Mouse (Mus musculus): ENCODE results near the gene Cavin1. TPM values are rescaled to one million over a fixed set of nuclear protein-coding genes. Genes with fewer than 3 reads are reported as not detected.

Gene Cavin1
- polyA plus RNA-seq, 1 experiment from 2014 or later: 21.4 TPM

DNA sequence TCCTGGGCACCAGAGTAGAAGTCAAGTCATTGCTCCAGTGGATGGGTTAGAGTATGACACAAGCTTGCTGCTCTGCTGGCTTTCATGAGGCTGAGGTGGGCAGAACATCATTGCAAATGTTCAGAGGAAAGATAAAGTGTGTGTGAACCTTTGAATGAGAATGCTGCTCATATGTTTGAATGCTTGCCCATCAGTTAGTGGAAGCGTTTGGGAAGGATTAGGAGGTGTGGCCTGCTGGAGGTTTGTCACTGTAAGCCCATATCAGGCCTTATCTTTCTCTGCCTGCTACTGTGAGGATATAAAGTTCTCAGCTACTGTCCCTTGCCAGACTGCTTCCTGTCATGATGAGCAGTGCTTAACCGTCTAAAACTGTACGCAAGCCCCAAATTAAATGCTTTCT lies 55.6 kb downstream of the Cavin1 start:
- Histone ChIP-seq H3K36me3 (no peaks in the 10 kb centered on the region), H3K4me3 (no peak overlapping the region), H3K9me3 (no peaks in the 10 kb centered on the region; the same call in 1 of the 2 replicates), H3K27ac (no peak overlapping the region), H3K4me1 (replicated peaks) (no peaks in the 10 kb centered on the region), H3K27me3 (ENCODE audit: insufficient read depth, poor library complexity, severe bottlenecking) (no peaks in the 10 kb centered on the region)
- 98% methylated on average over 3 of the region's 3 CpGs for WGBS
- DNase-seq (ENCODE audit: low spot score): no peak

DNA sequence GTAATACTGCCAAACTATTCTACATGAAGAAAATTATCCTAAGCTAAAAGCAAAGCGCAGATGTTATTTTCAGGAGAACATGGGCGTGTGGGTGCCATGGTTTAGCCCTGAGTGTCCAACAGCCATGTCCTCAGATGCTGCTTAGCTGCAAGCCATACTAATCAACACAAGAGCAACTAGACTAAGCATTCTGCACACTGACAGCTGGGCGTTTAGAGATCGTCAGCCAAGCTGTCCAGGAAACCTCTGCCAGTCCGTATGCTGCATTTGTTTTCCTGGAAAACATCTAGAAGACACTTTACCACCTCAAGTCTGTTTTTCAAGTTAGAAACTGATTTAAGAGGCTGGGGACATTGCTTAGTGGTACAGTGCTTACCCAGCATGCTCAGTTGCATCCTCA lies 56.3 kb downstream of the Cavin1 start:
- no peak overlapping the region for H3K27ac ChIP-seq
- H3K9me3 ChIP-seq: no peaks in the 10 kb centered on the region; the same call in 1 of the 2 replicates
- no peaks in the 10 kb centered on the region for H3K4me1 ChIP-seq (replicated peaks)
- no peaks in the 10 kb centered on the region for H3K36me3 ChIP-seq
- DNase-seq (ENCODE audit: low spot score): no peak
- H3K4me3 ChIP-seq: no peak overlapping the region
- H3K27me3 ChIP-seq (ENCODE audit: insufficient read depth, poor library complexity, severe bottlenecking): no peaks in the 10 kb centered on the region
- 89% methylated on average over 5 of the region's 5 CpGs for whole genome bisulfite sequencing

DNA sequence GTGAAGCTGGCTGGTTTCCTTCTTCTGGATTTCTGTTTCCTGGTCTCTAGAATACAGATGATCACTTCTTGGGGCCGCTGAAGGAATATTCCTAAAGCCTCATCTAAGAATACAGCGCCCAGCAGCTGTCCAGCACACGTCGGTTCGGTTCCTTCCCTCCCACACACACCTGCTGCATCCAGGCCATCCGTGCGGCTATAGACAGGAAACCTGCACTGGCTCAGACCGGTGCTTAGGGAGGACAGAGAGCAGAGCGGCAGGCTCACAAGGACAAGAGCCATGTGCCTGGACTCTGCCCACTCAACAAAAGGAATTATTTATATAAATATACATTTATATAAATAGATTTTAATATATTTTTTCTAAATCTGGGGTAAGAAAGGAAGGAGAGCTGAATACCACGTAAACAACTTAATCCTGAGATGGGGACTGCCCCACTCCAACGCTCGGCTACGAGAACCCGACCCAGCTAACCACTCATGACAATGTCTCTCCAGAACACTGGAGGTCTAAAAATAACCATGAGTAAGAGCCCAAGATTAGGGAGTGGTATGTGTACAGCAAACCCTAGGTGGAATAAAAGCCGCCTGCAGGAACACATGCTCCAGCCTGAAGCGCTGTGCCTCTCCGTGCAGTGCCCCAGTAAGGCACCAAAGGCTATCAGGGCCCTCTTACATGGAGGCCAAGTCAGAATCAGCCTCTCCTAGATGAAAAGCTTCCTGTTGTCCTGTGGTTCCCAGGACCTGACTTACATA lies 58.1 kb downstream of the Cavin1 start:
- DNase-seq (ENCODE audit: low spot score): no peak
- Histone ChIP-seq H3K4me1 (replicated peaks) (no peaks in the 10 kb centered on the region), H3K27me3 (ENCODE audit: insufficient read depth, poor library complexity, severe bottlenecking) (no peaks in the 10 kb centered on the region), H3K36me3 (peaks cover 8% of the 10 kb centered on the region; the same call in 1 of the 2 replicates), H3K4me3 (no peak overlapping the region), H3K27ac (no peak overlapping the region), H3K9me3 (no peaks in the 10 kb centered on the region; the same call in 1 of the 2 replicates)
- 93% methylated on average over 17 of the region's 17 CpGs for WGBS

DNA sequence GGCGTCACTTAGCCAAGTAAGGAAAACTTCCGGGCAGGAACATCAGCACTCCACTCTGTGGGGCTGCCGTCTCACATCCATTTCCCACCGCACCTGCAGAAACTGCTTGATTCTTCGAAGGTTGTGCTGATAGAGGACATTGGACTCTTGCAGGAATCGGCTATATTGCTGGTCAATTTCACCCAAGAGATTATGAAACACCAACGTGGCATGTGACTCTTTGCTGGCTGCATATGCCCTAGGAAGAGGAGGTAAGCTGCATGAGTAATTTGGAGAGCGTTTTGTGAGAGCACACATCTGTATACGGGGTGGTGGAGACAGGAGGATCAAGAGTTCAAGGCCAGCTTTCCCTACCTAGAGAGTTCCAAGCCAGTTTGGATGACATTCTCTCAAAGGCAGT lies 62.1 kb downstream of the Cavin1 start:
- Histone ChIP-seq H3K9me3 (no peaks in the 10 kb centered on the region), H3K4me1 (replicated peaks) (no peaks in the 10 kb centered on the region; the same call in 1 of the 2 replicates), H3K27me3 (ENCODE audit: insufficient read depth, poor library complexity, severe bottlenecking) (no peaks in the 10 kb centered on the region), H3K36me3 (peaks cover 30% of the 10 kb centered on the region), H3K4me3 (no peak overlapping the region), H3K27ac (no peak overlapping the region)
- WGBS: 89% methylated on average over 9 of the region's 9 CpGs
- no peak for DNase-seq (ENCODE audit: low spot score)

DNA sequence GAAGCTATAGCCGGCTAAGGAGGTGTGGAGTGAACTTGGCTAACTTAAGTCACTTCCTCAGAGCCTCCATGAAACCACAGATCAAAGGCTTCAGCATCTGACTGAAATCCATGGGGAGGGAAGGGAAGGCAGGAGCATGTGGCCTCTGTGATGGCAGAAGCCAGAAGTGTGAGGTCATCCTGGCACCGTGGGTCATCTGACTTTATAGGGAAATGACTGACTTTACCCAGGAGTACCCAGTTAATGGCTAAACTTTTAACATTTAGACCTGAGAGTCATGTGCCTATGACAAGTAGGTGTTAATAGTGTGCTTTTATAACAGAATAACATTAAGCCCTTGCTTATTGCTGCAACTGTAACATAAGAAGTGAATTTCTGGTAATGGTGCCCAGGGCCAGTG lies 62.6 kb downstream of the Cavin1 start:
- peaks cover 35% of the 10 kb centered on the region for H3K36me3 ChIP-seq
- DNase-seq (ENCODE audit: low spot score): no peak
- no peak overlapping the region for H3K27ac ChIP-seq
- WGBS: 91% methylated on average over 2 of the region's 2 CpGs
- no peaks in the 10 kb centered on the region for H3K9me3 ChIP-seq
- H3K4me3 ChIP-seq: no peak overlapping the region
- H3K4me1 ChIP-seq (replicated peaks): no peaks in the 10 kb centered on the region; the same call in 1 of the 2 replicates
- no peaks in the 10 kb centered on the region for H3K27me3 ChIP-seq (ENCODE audit: insufficient read depth, poor library complexity, severe bottlenecking)

DNA sequence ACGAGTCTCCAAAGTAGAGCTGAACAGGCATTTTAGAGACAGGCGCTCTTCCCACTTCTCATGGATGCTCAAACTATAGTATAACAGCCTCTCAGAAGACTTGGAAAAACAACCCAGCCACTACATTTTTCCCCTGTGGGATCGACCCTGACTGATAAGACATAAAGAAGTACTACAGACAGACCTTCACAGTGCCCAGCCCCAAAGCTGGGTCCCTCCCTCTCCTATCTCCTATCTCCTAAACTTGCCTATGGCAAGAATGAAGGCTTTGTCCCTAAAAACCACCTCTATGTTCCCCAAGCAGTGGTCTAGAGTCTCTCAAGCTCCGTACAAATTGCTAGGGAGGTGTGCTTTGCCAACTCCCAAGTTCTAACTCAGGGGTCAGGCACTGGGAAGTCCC lies 63.8 kb downstream of the Cavin1 start:
- H3K27me3 ChIP-seq (ENCODE audit: insufficient read depth, poor library complexity, severe bottlenecking): no peaks in the 10 kb centered on the region
- no peak for DNase-seq (ENCODE audit: low spot score)
- H3K4me3 ChIP-seq: no peak overlapping the region
- 90% methylated on average over 4 of the region's 4 CpGs for WGBS
- H3K36me3 ChIP-seq: peaks cover 45% of the 10 kb centered on the region
- H3K27ac ChIP-seq: no peak overlapping the region
- no peaks in the 10 kb centered on the region; the same call in 1 of the 2 replicates for H3K4me1 ChIP-seq (replicated peaks)
- H3K9me3 ChIP-seq: peaks cover 2% of the 10 kb centered on the region

Other genes with a start within 250 kb of the Cavin1 start
- 16.8 and 37.2 TPM in 2 replicates for gene Rab5c, start 232.7 kb downstream of the Cavin1 start, polyA plus RNA-seq (2016; fragmentation: Nextera tagmentation; extraction: Ambion mirVana)
- 1.5 and 4.4 TPM in 2 replicates for gene Kcnh4, start 210.9 kb downstream of the Cavin1 start, polyA plus RNA-seq (2016; fragmentation: Nextera tagmentation; extraction: Ambion mirVana)
- gene Hcrt, start 208.0 kb downstream of the Cavin1 start, polyA plus RNA-seq (2016; fragmentation: Nextera tagmentation; extraction: Ambion mirVana): not detected in 2 replicates
- 3.9 and 4.3 TPM in 2 replicates for gene Ghdc, start 199.9 kb downstream of the Cavin1 start, polyA plus RNA-seq (2016; fragmentation: Nextera tagmentation; extraction: Ambion mirVana)
- gene Stat5b, start 120.2 kb downstream of the Cavin1 start, polyA plus RNA-seq (2016; fragmentation: Nextera tagmentation; extraction: Ambion mirVana): 13.6 and 14.8 TPM in 2 replicates
- 2.0 and 2.8 TPM in 2 replicates for gene Stat5a, start 111.5 kb downstream of the Cavin1 start, polyA plus RNA-seq (2016; fragmentation: Nextera tagmentation; extraction: Ambion mirVana)
- gene Stat3, start 31.3 kb downstream of the Cavin1 start, polyA plus RNA-seq (2016; fragmentation: Nextera tagmentation; extraction: Ambion mirVana): 21.1 and 31.5 TPM in 2 replicates
- 36.2 and 48.1 TPM in 2 replicates for gene Atp6v0a1, start 38.6 kb upstream of the Cavin1 start, polyA plus RNA-seq (2016; fragmentation: Nextera tagmentation; extraction: Ambion mirVana)
- 11.2 and 12.9 TPM in 2 replicates for gene Naglu, start 99.1 kb upstream of the Cavin1 start, polyA plus RNA-seq (2016; fragmentation: Nextera tagmentation; extraction: Ambion mirVana)
- gene Hsd17b1, start 107.5 kb upstream of the Cavin1 start, polyA plus RNA-seq (2016; fragmentation: Nextera tagmentation; extraction: Ambion mirVana): 0.14 TPM in 1 of 2 replicates, not detected in the other
- 53.1 and 59.6 TPM in 2 replicates for gene Coasy, start 111.7 kb upstream of the Cavin1 start, polyA plus RNA-seq (2016; fragmentation: Nextera tagmentation; extraction: Ambion mirVana)
- 44.7 and 49.7 TPM in 2 replicates for gene Mlx, start 116.4 kb upstream of the Cavin1 start, polyA plus RNA-seq (2016; fragmentation: Nextera tagmentation; extraction: Ambion mirVana)
- gene Psmc3ip, start 124.5 kb upstream of the Cavin1 start, polyA plus RNA-seq (2016; fragmentation: Nextera tagmentation; extraction: Ambion mirVana): 59.7 and 72.5 TPM in 2 replicates
- 17.8 and 21.2 TPM in 2 replicates for gene Retreg3, start 149.0 kb upstream of the Cavin1 start, polyA plus RNA-seq (2016; fragmentation: Nextera tagmentation; extraction: Ambion mirVana)
- 136 and 141 TPM in 2 replicates for gene Tubg1, start 149.1 kb upstream of the Cavin1 start, polyA plus RNA-seq (2016; fragmentation: Nextera tagmentation; extraction: Ambion mirVana)
- 2.8 and 4.8 TPM in 2 replicates for gene Tubg2, start 185.0 kb upstream of the Cavin1 start, polyA plus RNA-seq (2016; fragmentation: Nextera tagmentation; extraction: Ambion mirVana)
- gene Cntnap1, start 199.6 kb upstream of the Cavin1 start, polyA plus RNA-seq (2016; fragmentation: Nextera tagmentation; extraction: Ambion mirVana): 0.29 and 0.71 TPM in 2 replicates
- gene Plekhh3, start 200.5 kb upstream of the Cavin1 start, polyA plus RNA-seq (2016; fragmentation: Nextera tagmentation; extraction: Ambion mirVana): 5.8 and 11.8 TPM in 2 replicates
- gene Ccr10, start 204.6 kb upstream of the Cavin1 start, polyA plus RNA-seq (2016; fragmentation: Nextera tagmentation; extraction: Ambion mirVana): 0.15 and 0.20 TPM in 2 replicates